Mouse (Mus musculus): ENCODE measurements around the gene Klf12.

DNA sequence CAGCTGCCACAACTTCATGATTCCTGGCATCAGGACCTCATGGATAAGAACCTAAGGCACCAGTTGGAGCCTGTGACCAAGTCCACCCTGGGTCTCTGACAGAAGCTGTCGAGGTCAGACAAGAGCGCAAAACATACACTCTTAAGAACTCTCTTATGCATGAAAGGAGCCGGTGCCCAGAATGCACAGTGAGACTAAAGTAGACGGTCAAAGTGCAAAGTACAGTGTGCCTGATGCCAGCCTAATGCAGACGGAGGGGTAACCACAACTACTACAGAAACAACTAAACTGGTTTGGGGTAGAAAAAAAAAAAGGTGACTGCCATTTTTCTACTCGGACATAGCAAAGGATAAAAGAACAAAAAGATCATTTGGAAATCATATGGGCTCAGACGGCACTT is 47.7 kb downstream of the Klf12 start:
- TF ChIP-seq POLR2A (IDR thresholded peaks at IDR 0.05; ENCODE audit: borderline replicate concordance, insufficient read depth, low read length) = no peak
- no peak for TF ChIP-seq CTCF (IDR thresholded peaks at IDR 0.05; ENCODE audit: borderline replicate concordance, insufficient read depth, low read depth, low read length)
